Mouse (Mus musculus) stomach, postnatal 0 days (tissue): ENCODE data around the gene Myt1l. TPM values are rescaled to one million over a fixed set of nuclear protein-coding genes. Genes with fewer than 3 reads are reported as not detected.
A peak's percentile ranks its signal among the peaks of the same experiment; 100 is the strongest.

Experiments used
- ATAC-seq: fragments of 200-750 bp; cut with Nextera tagmentation; 2 replicates; pipeline ENCODE4 v1.8.0; 2017; ENCODE audit not compliant: low FRiP score, low TSS enrichment
- DNase-seq: peaks from one replicate; pipeline ENCODE4 v3.0.0-alpha.2; 2016; ENCODE audit warnings: low spot score
- H3K27ac ChIP-seq: fragments of 300-500 bp; sonication (generic); replicated peaks from 2 replicates; pipeline ENCODE4 v1.5.1; 2014; ENCODE audit warnings: mild to moderate bottlenecking, control low read depth
- H3K27me3 ChIP-seq: fragments of 300-500 bp; sonication (generic); 2 replicates; pipeline ENCODE4 v1.6.1; 2014; ENCODE audit warnings: low read length; ENCODE audit not compliant: control insufficient read depth, insufficient read depth
- H3K36me3 ChIP-seq: fragments of 300-500 bp; sonication (generic); 2 replicates; pipeline ENCODE4 v1.6.1; 2014; ENCODE audit warnings: low read length, mixed read lengths; ENCODE audit not compliant: control insufficient read depth, insufficient read depth
- H3K4me1 ChIP-seq: fragments of 300-500 bp; sonication (generic); replicated peaks from 2 replicates; pipeline ENCODE4 v1.6.1; 2014; ENCODE audit warnings: antibody characterized with exemption; ENCODE audit not compliant: control insufficient read depth, insufficient read depth
- H3K4me2 ChIP-seq: fragments of 300-500 bp; sonication (generic); replicated peaks from 2 replicates; pipeline ENCODE4 v1.6.1; 2014; ENCODE audit warnings: low read depth, mild to moderate bottlenecking, control low read depth, moderate library complexity
- H3K4me3 ChIP-seq: fragments of 300-500 bp; sonication (generic); 2 replicates; pipeline ENCODE4 v1.5.1; 2014; ENCODE audit warnings: low read depth, low read length, control low read depth
- H3K9ac ChIP-seq: fragments of 300-500 bp; sonication (generic); 2 replicates; pipeline ENCODE4 v1.6.1; 2014; ENCODE audit warnings: mild to moderate bottlenecking, low read length, control low read depth, mixed read lengths
- H3K9me3 ChIP-seq: fragments of 300-500 bp; sonication (generic); 2 replicates; pipeline ENCODE4 v1.6.1; 2016; ENCODE audit warnings: low read length; ENCODE audit not compliant: control insufficient read depth
- CTCF ChIP-seq: IDR thresholded peaks from 2 replicates; pipeline ENCODE4 v1.5.1; 2016; ENCODE audit warnings: antibody characterized with exemption, low read depth, mild to moderate bottlenecking, moderate library complexity
- EP300 ChIP-seq: optimal IDR thresholded peaks from 2 replicates; pipeline ENCODE3; 2016; ENCODE audit warnings: antibody characterized with exemption
- WGBS: fragments of 180-500 bp; shearing (Covaris S2); extraction: QIAGEN DNeasy Blood & Tissue Kit; methylation state at CpG from one replicate; pipeline ENCODE4 v1.1.7; 2014; 5-methylcytosine and 5-hydroxymethylcytosine counted together
- polyA plus RNA-seq: library from polyadenylated mRNA; unstranded; fragments of >200 nt; fragmentation: Nextera tagmentation; extraction: Ambion mirVana; gene quantifications from 2 replicates; pipeline ENCODE4 v1.2.1, GENCODE M21; 2015

Gene Myt1l
- polyA plus RNA-seq: 0.68 and 0.76 TPM in 2 replicates

- H3K27me3 ChIP-seq: no peaks in the 10 kb centered on the region
- no peak within 1 kb of the TSS for H3K4me2 ChIP-seq
- ATAC-seq: no peak
- no peak for DNase-seq
- H3K4me3 ChIP-seq: no peak within 1 kb of the TSS
- H3K9ac ChIP-seq: no peak within 1 kb of the TSS
- H3K36me3 ChIP-seq: no peaks in the 10 kb centered on the region
- 45% methylated on average over 13 of the region's 13 CpGs for WGBS
- no peaks in the 10 kb centered on the region for H3K9me3 ChIP-seq
- no peak within 1 kb of the TSS for H3K27ac ChIP-seq
- H3K4me1 ChIP-seq: no peaks in the 10 kb centered on the region
- no peak for TF ChIP-seq EP300
- no peak for TF ChIP-seq CTCF
These were observed at the start of gene Myt1l for GRCm38 (mm10) chr12:29528031-29528771. Myt1l (plus strand) TSS chr12:29528384.

GRCm38 (mm10) chr12:29486424-29487035 lies 41.7 kb upstream of the Myt1l start:
- Histone ChIP-seq H3K9me3 (no peaks in the 10 kb centered on the region), H3K27ac (no peak overlapping the region), H3K4me2 (no peak overlapping the region), H3K27me3 (no peaks in the 10 kb centered on the region), H3K36me3 (no peaks in the 10 kb centered on the region), H3K4me1 (no peaks in the 10 kb centered on the region), H3K4me3 (no peak overlapping the region), H3K9ac (no peak overlapping the region)
- TF ChIP-seq CTCF: no peak
- no peak for TF ChIP-seq EP300
- ATAC-seq: no peak
- WGBS: 71% methylated on average over 10 of the region's 10 CpGs
- no peak for DNase-seq

- WGBS: 9% methylated on average over 6 of the region's 6 CpGs
These were observed 1.9 kb upstream of the Myt1l start for GRCm38 (mm10) chr12:29526236-29526644.

GRCm38 (mm10) chr12:29527048-29527761 lies 979 bp upstream of the Myt1l start:
- H3K4me1 ChIP-seq: no peaks in the 10 kb centered on the region
- H3K27me3 ChIP-seq: no peaks in the 10 kb centered on the region
- TF ChIP-seq CTCF: no peak
- TF ChIP-seq EP300: no peak
- H3K4me2 ChIP-seq: no peak overlapping the region
- no peak overlapping the region for H3K27ac ChIP-seq
- no peak for DNase-seq
- H3K9me3 ChIP-seq: no peaks in the 10 kb centered on the region
- no peaks in the 10 kb centered on the region for H3K36me3 ChIP-seq
- no peak for ATAC-seq
- no peak overlapping the region for H3K9ac ChIP-seq
- H3K4me3 ChIP-seq: no peak overlapping the region
- WGBS: 4% methylated on average over 25 of the region's 27 CpGs

More at GRCm38 (mm10) chr12:29526236-29526644, 1.9 kb upstream of the Myt1l start:
- TF ChIP-seq CTCF (no peak), EP300 (no peak)
- Histone ChIP-seq H3K4me2 (no peak overlapping the region), H3K36me3 (no peaks in the 10 kb centered on the region), H3K4me3 (no peak overlapping the region), H3K27ac (no peak overlapping the region), H3K9ac (no peak overlapping the region), H3K27me3 (no peaks in the 10 kb centered on the region), H3K4me1 (no peaks in the 10 kb centered on the region), H3K9me3 (no peaks in the 10 kb centered on the region)
- no peak for DNase-seq
- no peak for ATAC-seq

GRCm38 (mm10) chr12:29530241-29530725 lies 2.1 kb downstream of the Myt1l start:
- Histone ChIP-seq H3K27me3 (peaks cover 5% of the 10 kb centered on the region; the same call in 1 of the 2 replicates), H3K4me3 (no peak overlapping the region), H3K36me3 (no peaks in the 10 kb centered on the region), H3K4me1 (no peaks in the 10 kb centered on the region), H3K27ac (no peak overlapping the region), H3K9ac (no peak overlapping the region), H3K9me3 (no peaks in the 10 kb centered on the region), H3K4me2 (no peak overlapping the region)
- TF ChIP-seq EP300 (no peak), CTCF (no peak)
- no peak for ATAC-seq
- WGBS: 15% methylated on average over 6 of the region's 6 CpGs
- peak; percentile 51 for DNase-seq
